Mouse (Mus musculus) testis, adult 2 months (tissue): ENCODE results near the gene Angel1.

Source experiments
- CTCF ChIP-seq: fragments of 200-500 bp; IDR thresholded peaks from 2 replicates; pipeline ENCODE4 v1.5.1; 2012; ENCODE audit warnings: low read depth, mild to moderate bottlenecking, inconsistent platforms, low read length, moderate library complexity; ENCODE audit not compliant: control insufficient read depth, insufficient read depth, insufficient replicate concordance
- POLR2A ChIP-seq: fragments of 200-500 bp; IDR thresholded peaks from 2 replicates; pipeline ENCODE4 v1.6.1; 2012; ENCODE audit warnings: low read depth, mild to moderate bottlenecking, inconsistent platforms, low read length, moderate library complexity; ENCODE audit not compliant: control insufficient read depth

- TF ChIP-seq CTCF (no peak), POLR2A (no peak)
Measured at GRCm38 (mm10) chr12:86764060-86764459, 37.8 kb upstream of the Angel1 start.
